Mouse (Mus musculus): ENCODE results near the gene Aqp6. TPM values are rescaled to one million over a fixed set of nuclear protein-coding genes. Genes with fewer than 3 reads are reported as not detected.

Aqp6 gene
- total RNA-seq, 1 experiment, result 0.36 TPM

DNA sequence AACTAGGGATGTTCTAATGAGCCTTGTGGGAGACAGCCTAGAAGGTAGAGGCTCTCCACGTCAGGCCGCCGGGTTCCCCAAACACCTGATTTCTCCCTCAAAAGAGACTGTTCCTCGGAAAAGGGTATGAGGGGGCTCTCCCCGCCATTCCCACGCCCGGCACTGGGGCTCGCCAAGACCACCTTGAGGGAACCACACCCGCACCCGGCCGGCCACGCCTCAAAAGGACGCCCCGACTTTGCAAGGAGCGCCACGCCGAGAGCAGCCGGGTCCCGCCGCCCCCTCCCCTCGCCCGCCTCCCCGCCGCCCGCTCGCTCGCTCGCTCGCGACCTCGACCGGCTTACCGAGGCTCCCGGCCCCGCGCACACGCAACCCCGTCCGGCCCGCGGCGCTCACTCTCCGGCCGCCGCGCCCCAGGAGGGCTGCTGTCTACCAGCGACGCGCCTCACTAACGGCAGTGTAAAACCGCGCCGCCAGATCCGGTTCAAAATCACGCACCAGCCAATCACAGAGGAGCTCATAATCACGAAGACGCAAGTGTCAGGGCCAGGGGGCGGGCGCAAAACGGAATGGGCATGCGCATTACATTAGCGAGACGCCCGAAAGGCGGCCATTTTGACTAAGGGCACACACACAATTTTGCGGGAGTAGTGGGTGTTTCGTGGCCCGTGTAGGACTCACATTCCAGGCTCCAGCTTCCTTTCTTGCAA lies 50.1 kb downstream of the Aqp6 start, which contains the start of gene Racgap1:
Gene Racgap1 (minus strand): TSS at position 494 of the 710 bp plus-strand sequence.
- Histone ChIP-seq H3K36me3 (ENCODE audit: control insufficient read depth, insufficient read depth, low read length, poor library complexity, severe bottlenecking) (peaks cover 2% of the 10 kb centered on the region), H3K9me3 (ENCODE audit: control insufficient read depth, insufficient read depth, low read depth, low read length) (no peaks in the 10 kb centered on the region), H3K4me3 (ENCODE audit: insufficient read depth in 1 of 2, low read depth in 1 of 2, low read length in 2 of 2, poor library complexity in 1 of 2, severe bottlenecking in 1 of 2) (peak within 1 kb of the TSS; percentile 81 to 97), H3K4me1 (ENCODE audit: control insufficient read depth in 2 of 2, insufficient read depth in 2 of 2, low read length in 2 of 2, poor library complexity in 1 of 2) (peaks cover 8 to 29% of the 10 kb centered on the region in 2 experiments; a peak in 3 of 4 replicates), H3K9ac (ENCODE audit: insufficient read depth, low read depth, low read length, poor library complexity, severe bottlenecking) (peak within 1 kb of the TSS; percentile 90), H3K27ac (ENCODE audit: insufficient read depth, low read depth, low read length, poor library complexity, severe bottlenecking) (peak within 1 kb of the TSS; percentile 45; the same call in 1 of the 2 replicates)
- in situ Hi-C loops (cut with MboI; ENCODE audit: low sequenced_read_pairs in 2 of 2, unreplicated experiment in 2 of 2), result no loop called here
- DNase-seq (ENCODE audit: low read depth, low spot score), result peak; percentile 97
- TF ChIP-seq ZNF384 (IDR thresholded peaks at IDR 0.05; ENCODE audit: low read depth, low read length), result no peak
- no peak for TF ChIP-seq MAFK (IDR thresholded peaks at IDR 0.05; ENCODE audit: insufficient read depth, low read depth, low read length)
- peak; percentile 87 for TF ChIP-seq HCFC1 (IDR thresholded peaks at IDR 0.05; ENCODE audit: borderline replicate concordance, insufficient read depth, low read length)

GRCm38 (mm10) chr15:99651984-99652872 lies 51.0 kb downstream of the Aqp6 start:
- peaks cover 2% of the 10 kb centered on the region for H3K36me3 ChIP-seq (ENCODE audit: control insufficient read depth, insufficient read depth, low read length, poor library complexity, severe bottlenecking)
- H3K27ac ChIP-seq (ENCODE audit: insufficient read depth, low read depth, low read length, poor library complexity, severe bottlenecking), result peak overlapping the region; percentile 18; the same call in 1 of the 2 replicates
- TF ChIP-seq CHD2 (IDR thresholded peaks at IDR 0.05; ENCODE audit: low read depth, low read length) (no peak), ZC3H11A (IDR thresholded peaks at IDR 0.05; ENCODE audit: borderline replicate concordance, low read depth, low read length) (no peak), ZNF384 (IDR thresholded peaks at IDR 0.05; ENCODE audit: low read depth, low read length) (no peak), HCFC1 (IDR thresholded peaks at IDR 0.05; ENCODE audit: borderline replicate concordance, insufficient read depth, low read length) (no peak), MAFK (IDR thresholded peaks at IDR 0.05; ENCODE audit: insufficient read depth, low read depth, low read length) (no peak)
- in situ Hi-C loops (cut with MboI; ENCODE audit: low sequenced_read_pairs in 2 of 2, unreplicated experiment in 2 of 2), result no loop called here
- H3K4me1 ChIP-seq (ENCODE audit: control insufficient read depth in 2 of 2, insufficient read depth in 2 of 2, low read length in 2 of 2, poor library complexity in 1 of 2), result peaks cover 8 to 29% of the 10 kb centered on the region in 2 experiments; a peak in 3 of 4 replicates
- H3K9ac ChIP-seq (ENCODE audit: insufficient read depth, low read depth, low read length, poor library complexity, severe bottlenecking), result peak overlapping the region; percentile 4; the same call in 1 of the 2 replicates
- H3K9me3 ChIP-seq (ENCODE audit: control insufficient read depth, insufficient read depth, low read depth, low read length), result no peaks in the 10 kb centered on the region
- no peak for DNase-seq (ENCODE audit: low read depth, low spot score)
- peak overlapping the region; percentile 26 to 97; a peak in 3 of 4 replicates for H3K4me3 ChIP-seq (ENCODE audit: insufficient read depth in 1 of 2, low read depth in 1 of 2, low read length in 2 of 2, poor library complexity in 1 of 2, severe bottlenecking in 1 of 2)

DNA sequence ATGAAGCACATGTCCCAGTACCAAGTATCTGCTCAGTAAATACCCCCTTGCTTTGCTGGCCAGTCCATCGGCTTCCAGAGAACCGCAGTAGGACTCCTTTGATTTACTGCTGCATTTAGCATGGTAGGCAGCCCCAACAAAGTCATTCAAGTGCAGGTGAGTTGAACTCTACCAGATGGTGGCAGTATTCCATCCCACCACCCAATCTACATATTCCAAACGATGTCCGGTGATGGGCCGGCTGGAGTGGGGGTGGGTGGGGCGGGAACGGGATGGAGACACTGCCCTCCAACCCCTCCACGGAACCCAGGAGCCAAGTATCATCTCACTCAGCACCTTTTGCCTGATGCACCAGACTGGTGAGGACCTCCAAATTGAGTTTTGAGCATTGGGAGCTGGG lies 52.1 kb downstream of the Aqp6 start:
- in situ Hi-C loops (cut with MboI; ENCODE audit: low sequenced_read_pairs in 2 of 2, unreplicated experiment in 2 of 2), result no loop called here
- H3K9ac ChIP-seq (ENCODE audit: insufficient read depth, low read depth, low read length, poor library complexity, severe bottlenecking), result peak overlapping the region; percentile 66; the same call in 1 of the 2 replicates
- DNase-seq (ENCODE audit: low read depth, low spot score), result no peak

GRCm38 (mm10) chr15:99653876-99654275 lies 52.7 kb downstream of the Aqp6 start:
- Histone ChIP-seq H3K27ac (ENCODE audit: insufficient read depth, low read depth, low read length, poor library complexity, severe bottlenecking) (peak overlapping the region; percentile 47), H3K4me3 (ENCODE audit: insufficient read depth in 1 of 2, low read depth in 1 of 2, low read length in 2 of 2, poor library complexity in 1 of 2, severe bottlenecking in 1 of 2) (peak overlapping the region; percentile 72 to 80), H3K9me3 (ENCODE audit: control insufficient read depth, insufficient read depth, low read depth, low read length) (no peaks in the 10 kb centered on the region), H3K4me1 (ENCODE audit: control insufficient read depth in 2 of 2, insufficient read depth in 2 of 2, low read length in 2 of 2, poor library complexity in 1 of 2) (peaks cover 8 to 30% of the 10 kb centered on the region in 2 experiments; a peak in 3 of 4 replicates), H3K36me3 (ENCODE audit: control insufficient read depth, insufficient read depth, low read length, poor library complexity, severe bottlenecking) (peaks cover 2% of the 10 kb centered on the region), H3K9ac (ENCODE audit: insufficient read depth, low read depth, low read length, poor library complexity, severe bottlenecking) (peak overlapping the region; percentile 66; the same call in 1 of the 2 replicates)
- DNase-seq (ENCODE audit: low read depth, low spot score), result no peak
- in situ Hi-C loops (cut with MboI; ENCODE audit: low sequenced_read_pairs in 2 of 2, unreplicated experiment in 2 of 2), result no loop called here
- no peak for TF ChIP-seq MAFK (IDR thresholded peaks at IDR 0.05; ENCODE audit: insufficient read depth, low read depth, low read length)
- TF ChIP-seq CHD2 (IDR thresholded peaks at IDR 0.05; ENCODE audit: low read depth, low read length), result no peak
- no peak for TF ChIP-seq ZC3H11A (IDR thresholded peaks at IDR 0.05; ENCODE audit: borderline replicate concordance, low read depth, low read length)
- no peak for TF ChIP-seq HCFC1 (IDR thresholded peaks at IDR 0.05; ENCODE audit: borderline replicate concordance, insufficient read depth, low read length)
- no peak for TF ChIP-seq ZNF384 (IDR thresholded peaks at IDR 0.05; ENCODE audit: low read depth, low read length)

More for the DNA sequence above, 52.1 kb downstream of the Aqp6 start:
- Histone ChIP-seq H3K4me3 (ENCODE audit: insufficient read depth in 1 of 2, low read depth in 1 of 2, low read length in 2 of 2, poor library complexity in 1 of 2, severe bottlenecking in 1 of 2) (peak overlapping the region; percentile 72 to 80), H3K36me3 (ENCODE audit: control insufficient read depth, insufficient read depth, low read length, poor library complexity, severe bottlenecking) (peaks cover 2% of the 10 kb centered on the region), H3K9me3 (ENCODE audit: control insufficient read depth, insufficient read depth, low read depth, low read length) (no peaks in the 10 kb centered on the region), H3K4me1 (ENCODE audit: control insufficient read depth in 2 of 2, insufficient read depth in 2 of 2, low read length in 2 of 2, poor library complexity in 1 of 2) (peaks cover 8 to 29% of the 10 kb centered on the region in 2 experiments; a peak in 3 of 4 replicates), H3K27ac (ENCODE audit: insufficient read depth, low read depth, low read length, poor library complexity, severe bottlenecking) (peak overlapping the region; percentile 47)
- no peak for TF ChIP-seq HCFC1 (IDR thresholded peaks at IDR 0.05; ENCODE audit: borderline replicate concordance, insufficient read depth, low read length)

Other genes with a start within 250 kb of the Aqp6 start
- 13.4 and 16.8 TPM in 2 replicates for gene Fmnl3, start 230.9 kb upstream of the Aqp6 start, total RNA-seq (2012; rRNA removed)
- gene Tmbim6, start 208.5 kb upstream of the Aqp6 start, total RNA-seq (2012; rRNA removed), result 436 and 550 TPM in 2 replicates
- 5.9 and 6.3 TPM in 2 replicates for gene Nckap5l, start 143.7 kb upstream of the Aqp6 start, total RNA-seq (2012; rRNA removed)
- 36.1 and 47.5 TPM in 2 replicates for gene Bcdin3d, start 126.7 kb upstream of the Aqp6 start, total RNA-seq (2012; rRNA removed)
- gene Faim2, start 73.2 kb upstream of the Aqp6 start, total RNA-seq (2012; rRNA removed), result 0.69 and 0.89 TPM in 2 replicates
- not detected in 2 replicates for gene Aqp2, start 22.3 kb upstream of the Aqp6 start, total RNA-seq (2012; rRNA removed)
- 1.6 and 2.9 TPM in 2 replicates for gene Aqp5, start 10.6 kb upstream of the Aqp6 start, total RNA-seq (2012; rRNA removed)
- 109 and 127 TPM in 2 replicates for gene Racgap1, start 50.3 kb downstream of the Aqp6 start, total RNA-seq (2012; rRNA removed)
- gene Asic1, start 69.0 kb downstream of the Aqp6 start, total RNA-seq (2012; rRNA removed), result 6.6 and 15.0 TPM in 2 replicates
- gene Smarcd1, start 100.7 kb downstream of the Aqp6 start, total RNA-seq (2012; rRNA removed), result 62.1 and 76.3 TPM in 2 replicates
- gene Gm17349, start 104.1 kb downstream of the Aqp6 start, total RNA-seq (2012; rRNA removed), result 2.3 and 2.5 TPM in 2 replicates
- gene Gpd1, start 116.1 kb downstream of the Aqp6 start, total RNA-seq (2012; rRNA removed), result 0.85 and 1.1 TPM in 2 replicates
- gene Cox14, start 124.2 kb downstream of the Aqp6 start, total RNA-seq (2012; rRNA removed), result 68.8 and 86.6 TPM in 2 replicates
- 107 and 126 TPM in 2 replicates for gene Cers5, start 171.5 kb downstream of the Aqp6 start, total RNA-seq (2012; rRNA removed)

Data from ES-E14 (cell line).